Mouse (Mus musculus) cortical plate, adult 2 months (tissue): ENCODE data around the gene Id1. TPM values are rescaled to one million over a fixed set of nuclear protein-coding genes. Genes with fewer than 3 reads are reported as not detected.
A peak's percentile ranks its signal among the peaks of the same experiment; 100 is the strongest.

Experiments used
- H3K27ac ChIP-seq: fragments of 200-500 bp; 2 replicates; pipeline ENCODE4 v1.5.1; 2012; ENCODE audit warnings: low read length, control low read depth, inconsistent platforms; ENCODE audit not compliant: insufficient read depth
- H3K4me1 ChIP-seq: fragments of 200-500 bp; 2 replicates; pipeline ENCODE4 v1.6.1; 2011; ENCODE audit warnings: low read length; ENCODE audit not compliant: control insufficient read depth, insufficient read depth
- H3K4me3 ChIP-seq: fragments of 200-500 bp; 2 replicates; pipeline ENCODE4 v1.5.1; 2011; ENCODE audit warnings: mild to moderate bottlenecking, low read length, control low read depth; ENCODE audit not compliant: insufficient read depth
- CTCF ChIP-seq: fragments of 200-500 bp; IDR thresholded peaks from 2 replicates; pipeline ENCODE4 v1.5.1; 2011; ENCODE audit warnings: mild to moderate bottlenecking, control low read depth, low read length; ENCODE audit not compliant: insufficient read depth; ENCODE audit errors: extremely low read depth
- POLR2A ChIP-seq: fragments of 200-500 bp; IDR thresholded peaks from 2 replicates; pipeline ENCODE4 v1.6.1; 2011; ENCODE audit warnings: mild to moderate bottlenecking, low read length, control low read depth; ENCODE audit not compliant: insufficient read depth; ENCODE audit errors: extremely low read depth
- polyA plus RNA-seq: library from polyadenylated mRNA; depleted of rRNA; stranded (reverse); fragments of >200 nt; gene quantifications from 2 replicates; pipeline ENCODE4 v1.2.3, GENCODE M21; 2012

The Id1 gene
- polyA plus RNA-seq, 1 experiment = 81.0 TPM

GRCm38 (mm10) chr2:152764172-152765044 is 28.4 kb downstream of the Id1 start:
- Histone ChIP-seq H3K4me3 (no peak overlapping the region), H3K4me1 (no peaks in the 10 kb centered on the region), H3K27ac (no peak overlapping the region)
- no peak for TF ChIP-seq POLR2A
- TF ChIP-seq CTCF = no peak

- no peak overlapping the region for H3K4me3 ChIP-seq
- no peak overlapping the region for H3K27ac ChIP-seq
- no peaks in the 10 kb centered on the region for H3K4me1 ChIP-seq
- no peak for TF ChIP-seq POLR2A
- TF ChIP-seq CTCF = no peak
These were observed 29.1 kb downstream of the Id1 start for GRCm38 (mm10) chr2:152765045-152765674.

GRCm38 (mm10) chr2:152766387-152767123 is 30.5 kb downstream of the Id1 start:
- Histone ChIP-seq H3K27ac (no peak overlapping the region), H3K4me3 (no peak overlapping the region), H3K4me1 (no peaks in the 10 kb centered on the region)
- TF ChIP-seq POLR2A (no peak), CTCF (peak; percentile 84)

- TF ChIP-seq POLR2A (no peak), CTCF (peak; percentile 32; the same call in 1 of the 2 replicates)
- no peak overlapping the region for H3K27ac ChIP-seq
- H3K4me3 ChIP-seq = no peak overlapping the region
- no peaks in the 10 kb centered on the region for H3K4me1 ChIP-seq
These were observed 31.7 kb downstream of the Id1 start for GRCm38 (mm10) chr2:152767618-152768271.

- Histone ChIP-seq H3K4me3 (no peak overlapping the region), H3K27ac (no peak overlapping the region), H3K4me1 (no peaks in the 10 kb centered on the region)
- no peak for TF ChIP-seq CTCF
- no peak for TF ChIP-seq POLR2A
These were observed 33.6 kb downstream of the Id1 start for GRCm38 (mm10) chr2:152769677-152770076.

GRCm38 (mm10) chr2:152771571-152771970 is 35.5 kb downstream of the Id1 start:
- TF ChIP-seq POLR2A (no peak), CTCF (no peak)
- peaks cover 6% of the 10 kb centered on the region for H3K4me1 ChIP-seq
- no peak overlapping the region for H3K27ac ChIP-seq
- H3K4me3 ChIP-seq = no peak overlapping the region

- Histone ChIP-seq H3K4me1 (peaks cover 6% of the 10 kb centered on the region), H3K27ac (no peak overlapping the region), H3K4me3 (no peak overlapping the region)
- TF ChIP-seq POLR2A = no peak
- no peak for TF ChIP-seq CTCF
These were observed 36.2 kb downstream of the Id1 start for GRCm38 (mm10) chr2:152772231-152772630.

- TF ChIP-seq POLR2A = no peak
- H3K4me3 ChIP-seq = no peak overlapping the region
- H3K4me1 ChIP-seq = peaks cover 8% of the 10 kb centered on the region
- no peak overlapping the region for H3K27ac ChIP-seq
These were observed 39.3 kb downstream of the Id1 start for GRCm38 (mm10) chr2:152775357-152775756.

GRCm38 (mm10) chr2:152776019-152776418 is 40.0 kb downstream of the Id1 start:
- Histone ChIP-seq H3K27ac (0 out of 2 replicates have a peak overlapping the region, but pooled peaks have one; percentile 18), H3K4me1 (peaks cover 9% of the 10 kb centered on the region)
- TF ChIP-seq CTCF = no peak
- TF ChIP-seq POLR2A = no peak

More at GRCm38 (mm10) chr2:152776019-152776418, 40.0 kb downstream of the Id1 start:
- no peak overlapping the region for H3K4me3 ChIP-seq
